Mouse (Mus musculus): ENCODE results near the gene Zfp534. TPM values are rescaled to one million over a fixed set of nuclear protein-coding genes. Genes with fewer than 3 reads are reported as not detected.

Zfp534 gene
- polyA plus RNA-seq, 1 experiment from 2014 or later = not detected

Other genes starting within 250 kb of the Zfp534 start
- 2.9 and 3.1 TPM in 2 replicates for gene Zfp982, start 210.1 kb downstream of the Zfp534 start, polyA plus RNA-seq (2015; fragmentation: Nextera tagmentation; extraction: Ambion mirVana)
- gene Gm16503, start 162.3 kb downstream of the Zfp534 start, polyA plus RNA-seq (2015; fragmentation: Nextera tagmentation; extraction: Ambion mirVana) = 0.11 and 0.18 TPM in 2 replicates
- 0.26 TPM in 2 replicates for gene Zfp985, start 149.3 kb downstream of the Zfp534 start, polyA plus RNA-seq (2015; fragmentation: Nextera tagmentation; extraction: Ambion mirVana)
- 1.7 and 1.9 TPM in 2 replicates for gene Zfp979, start 60.0 kb downstream of the Zfp534 start, polyA plus RNA-seq (2015; fragmentation: Nextera tagmentation; extraction: Ambion mirVana)
- gene Zfp984, start 107.2 kb upstream of the Zfp534 start, polyA plus RNA-seq (2015; fragmentation: Nextera tagmentation; extraction: Ambion mirVana) = 12.8 and 13.6 TPM in 2 replicates
- gene Zfp933, start 145.8 kb upstream of the Zfp534 start, polyA plus RNA-seq (2015; fragmentation: Nextera tagmentation; extraction: Ambion mirVana) = 3.5 and 4.3 TPM in 2 replicates
- gene Miip, start 166.3 kb upstream of the Zfp534 start, polyA plus RNA-seq (2015; fragmentation: Nextera tagmentation; extraction: Ambion mirVana) = 33.5 and 38.1 TPM in 2 replicates
- 7.4 and 7.6 TPM in 2 replicates for gene Fv1, start 166.4 kb upstream of the Zfp534 start, polyA plus RNA-seq (2015; fragmentation: Nextera tagmentation; extraction: Ambion mirVana)
- 50.8 and 59.7 TPM in 2 replicates for gene Mfn2, start 202.2 kb upstream of the Zfp534 start, polyA plus RNA-seq (2015; fragmentation: Nextera tagmentation; extraction: Ambion mirVana)
- 39.0 and 42.7 TPM in 2 replicates for gene Plod1, start 234.2 kb upstream of the Zfp534 start, polyA plus RNA-seq (2015; fragmentation: Nextera tagmentation; extraction: Ambion mirVana)
- 4.5 and 11.3 TPM in 2 replicates for gene 2510039O18Rik, start 238.3 kb upstream of the Zfp534 start, polyA plus RNA-seq (2015; fragmentation: Nextera tagmentation; extraction: Ambion mirVana)

Measured in intestine, embryonic 16.5 days (tissue).